Mouse (Mus musculus): Measurements from ENCODE around the gene A630076J17Rik.

The A630076J17Rik gene

DNA sequence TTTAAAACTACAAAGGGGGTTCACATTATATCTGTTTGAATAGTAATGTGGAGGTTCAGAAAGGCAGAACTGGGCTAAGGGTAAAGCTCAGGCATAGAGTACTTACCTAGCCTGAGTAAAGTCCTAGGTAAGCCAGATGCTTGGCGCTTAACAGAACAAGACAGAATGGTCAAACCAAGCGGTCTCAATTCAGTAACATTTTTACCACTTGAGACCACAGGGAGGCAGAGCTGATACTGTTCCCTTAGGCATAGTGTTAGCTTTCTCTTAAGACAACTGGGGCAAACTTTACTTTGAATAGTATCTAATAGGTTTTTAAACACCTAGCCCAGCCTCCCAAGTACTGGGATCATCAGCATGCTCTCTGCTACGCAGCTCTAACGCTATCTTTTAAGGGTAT lies 45.6 kb downstream of the A630076J17Rik start:
- DNase-seq (ENCODE audit: low spot score), result no peak

DNA sequence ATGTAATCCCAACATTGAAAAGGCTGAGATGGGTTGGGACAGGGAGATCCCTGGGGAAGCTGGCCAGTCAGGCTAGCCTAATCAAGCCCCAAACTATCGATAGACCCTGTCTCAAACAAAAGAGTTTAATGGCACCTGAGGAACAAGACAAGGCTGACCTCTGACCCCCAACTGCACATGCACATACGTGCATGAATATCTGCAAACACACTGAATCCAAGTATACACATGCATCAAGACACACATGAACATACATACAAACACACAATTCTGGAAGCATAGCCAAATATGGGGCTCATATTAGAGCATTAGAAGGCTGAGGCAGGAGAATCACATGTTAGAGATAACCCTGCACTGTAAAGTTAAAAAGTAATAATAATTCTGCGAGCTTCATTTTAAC lies 46.2 kb downstream of the A630076J17Rik start:
- DNase-seq (ENCODE audit: low spot score), result no peak

DNA sequence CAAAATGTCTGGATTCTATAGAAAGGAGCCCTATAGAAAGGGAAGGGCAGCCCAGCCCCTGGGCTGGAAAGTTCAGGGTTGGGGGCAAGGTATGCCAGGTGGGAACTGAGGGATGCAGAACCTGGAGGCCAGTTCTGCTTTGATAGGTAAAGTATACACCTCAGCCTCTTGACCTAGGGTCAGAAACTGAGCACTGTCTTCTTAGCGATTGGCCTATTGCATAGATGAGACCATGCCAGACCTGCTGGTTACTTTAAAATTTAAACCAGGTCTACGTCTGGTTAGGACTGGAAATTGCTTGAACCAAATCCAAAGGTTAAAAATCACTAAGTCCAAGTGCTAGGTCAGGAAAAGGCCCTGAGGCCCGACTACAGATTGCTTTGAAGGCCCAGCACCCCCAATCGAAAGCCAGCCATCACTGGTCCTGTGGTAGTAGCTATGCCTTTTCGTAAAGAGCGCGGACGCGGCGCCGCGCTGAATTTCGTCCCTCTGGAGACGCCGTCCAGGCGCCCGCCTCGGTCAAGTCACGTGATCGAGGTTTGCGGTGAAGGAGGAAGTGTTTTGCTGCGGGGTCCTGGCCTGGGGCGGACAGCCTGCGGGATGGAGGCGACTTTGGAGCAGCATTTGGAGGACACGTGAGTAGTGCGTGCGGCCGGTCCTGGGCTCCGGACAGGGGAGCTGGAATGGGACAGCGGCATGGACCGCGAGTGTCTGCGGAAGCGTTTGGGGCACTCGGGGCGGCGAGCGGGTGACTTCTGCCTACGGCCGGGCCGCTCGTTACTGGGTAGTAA lies 48.3 kb downstream of the A630076J17Rik start, which contains the start of gene Lamtor5:
Lamtor5 (plus strand) TSS at position 380 of the 791 bp plus-strand sequence.
- peak; percentile 88 for DNase-seq (ENCODE audit: low spot score)
